Mouse (Mus musculus) liver, embryonic 14.5 days (tissue): ENCODE data around the gene Gsta2. TPM values are rescaled to one million over a fixed set of nuclear protein-coding genes. Genes with fewer than 3 reads are reported as not detected.
"Not testable (repeated sequence)": the region's sequence is repeated elsewhere in the genome, so short reads cannot be mapped to it uniquely, and the experiment has no call there.

Source experiments
- ATAC-seq: fragments of 200-750 bp; cut with Nextera tagmentation; 2 replicates; pipeline ENCODE4 v1.8.0; 2017; ENCODE audit warnings: moderate number of reproducible peaks, mild to moderate bottlenecking, moderate library complexity; ENCODE audit not compliant: insufficient read depth
- DNase-seq, 3 experiments: peaks; one replicate each; pipeline ENCODE4 v3.0.0-alpha.2; 2012 to 2013; ENCODE audit warnings: low read depth in 3 of 3, low spot score in 3 of 3
- H3K27ac ChIP-seq: fragments of 300-500 bp; sonication (generic); 2 replicates; pipeline ENCODE4 v1.5.1; 2014; ENCODE audit warnings: moderate library complexity, mild to moderate bottlenecking, control low read depth, inconsistent platforms
- H3K27me3 ChIP-seq: fragments of 300-500 bp; sonication (generic); 2 replicates; pipeline ENCODE4 v1.6.1; 2014; ENCODE audit warnings: mild to moderate bottlenecking, low read length, moderate library complexity; ENCODE audit not compliant: control insufficient read depth, insufficient read depth
- H3K36me3 ChIP-seq: fragments of 300-500 bp; sonication (generic); replicated peaks from 2 replicates; pipeline ENCODE4 v1.6.1; 2014; ENCODE audit warnings: low read depth; ENCODE audit not compliant: control insufficient read depth, insufficient read depth
- H3K4me1 ChIP-seq, 2 experiments: fragments of 200-500 bp in 1 of 2; fragments of 300-500 bp in 1 of 2; sonication (generic) in 1 of 2; replicated peaks; 2 replicates each; pipeline ENCODE4 v1.6.1; 2012 to 2014; ENCODE audit warnings: antibody characterized with exemption in 1 of 2, inconsistent platforms in 1 of 2, low read length in 1 of 2; ENCODE audit not compliant: control insufficient read depth in 2 of 2, insufficient read depth in 2 of 2
- H3K4me2 ChIP-seq: fragments of 300-500 bp; sonication (generic); 2 replicates; pipeline ENCODE4 v1.6.1; 2014; ENCODE audit warnings: low read depth, mild to moderate bottlenecking, control low read depth, moderate library complexity
- H3K4me3 ChIP-seq, 2 experiments: fragments of 200-500 bp in 1 of 2; fragments of 300-500 bp in 1 of 2; sonication (generic) in 1 of 2; 2 replicates each; pipeline ENCODE4 v1.5.1; 2012 to 2014; ENCODE audit warnings: low read depth in 2 of 2, low read length in 2 of 2, mild to moderate bottlenecking in 2 of 2, control low read depth in 1 of 2, inconsistent platforms in 1 of 2, moderate library complexity in 1 of 2; ENCODE audit not compliant: insufficient read depth in 1 of 2
- H3K9ac ChIP-seq: fragments of 300-500 bp; sonication (generic); replicated peaks from 2 replicates; pipeline ENCODE4 v1.6.1; 2014; ENCODE audit warnings: mild to moderate bottlenecking, control low read depth, moderate library complexity
- H3K9me3 ChIP-seq: fragments of 300-500 bp; sonication (generic); 2 replicates; pipeline ENCODE4 v1.6.1; 2016; ENCODE audit warnings: low read length, mixed read lengths; ENCODE audit not compliant: control insufficient read depth
- CTCF ChIP-seq: IDR thresholded peaks from 2 replicates; pipeline ENCODE4 v1.5.1; 2016; ENCODE audit warnings: antibody characterized with exemption, low read depth, control low read depth
- WGBS: fragments of 180-500 bp; shearing (Covaris S2); extraction: QIAGEN DNeasy Blood & Tissue Kit; methylation state at CpG from one replicate; pipeline ENCODE4 v1.1.7; 2014; ENCODE audit not compliant: insufficient replicate concordance; 5-methylcytosine and 5-hydroxymethylcytosine counted together
- polyA plus RNA-seq, 2 experiments: library from polyadenylated mRNA; depleted of rRNA in 1 of 2; stranded (reverse) in 1 of 2; unstranded in 1 of 2; fragments of >200 nt; fragmentation: Nextera tagmentation in 1 of 2; extraction: Ambion mirVana in 1 of 2; gene quantifications; 2 replicates each; pipeline versions ENCODE4 v1.2.1 to v1.2.3; 2012 to 2014

The Gsta2 gene
- polyA plus RNA-seq, 2 experiments: 0.07 to 0.29 TPM

GRCm38 (mm10) chr9:78296089-78296488 lies 59.5 kb downstream of the Gsta2 start:
- peak; percentile 2 to 11 (median 5) for DNase-seq
- not testable (repeated sequence) for H3K9ac ChIP-seq, H3K4me2 ChIP-seq, H3K27me3 ChIP-seq, H3K36me3 ChIP-seq, H3K4me3 ChIP-seq, H3K27ac ChIP-seq, H3K4me1 ChIP-seq, ATAC-seq, H3K9me3 ChIP-seq
- peak; percentile 85 for TF ChIP-seq CTCF
- 10% methylated on average over 6 of the region's 6 CpGs for WGBS

GRCm38 (mm10) chr9:78294781-78295180 lies 60.8 kb downstream of the Gsta2 start:
- WGBS: 41% methylated on average over 4 of the region's 7 CpGs
- DNase-seq, H3K9ac ChIP-seq, ATAC-seq, H3K9me3 ChIP-seq, H3K4me1 ChIP-seq, H3K27ac ChIP-seq, H3K4me3 ChIP-seq, H3K4me2 ChIP-seq, H3K27me3 ChIP-seq, H3K36me3 ChIP-seq: not testable (repeated sequence)

- not testable (repeated sequence) for ATAC-seq, H3K4me1 ChIP-seq, H3K9me3 ChIP-seq, DNase-seq, H3K9ac ChIP-seq, H3K4me2 ChIP-seq, H3K27ac ChIP-seq, H3K27me3 ChIP-seq, H3K4me3 ChIP-seq, H3K36me3 ChIP-seq
- 18% methylated on average over 1 of the region's 1 CpGs for WGBS
Observed at GRCm38 (mm10) chr9:78293683-78294082, 61.9 kb downstream of the Gsta2 start.

- DNase-seq, H3K4me3 ChIP-seq, H3K4me2 ChIP-seq, H3K9ac ChIP-seq, H3K4me1 ChIP-seq, H3K36me3 ChIP-seq, H3K27me3 ChIP-seq, H3K9me3 ChIP-seq, H3K27ac ChIP-seq, ATAC-seq: not testable (repeated sequence)
- 67% methylated on average over 8 of the region's 8 CpGs for WGBS
Observed at GRCm38 (mm10) chr9:78292462-78292861, 63.1 kb downstream of the Gsta2 start.

- H3K36me3 ChIP-seq, DNase-seq, H3K4me2 ChIP-seq, H3K27me3 ChIP-seq, ATAC-seq, H3K4me1 ChIP-seq, H3K27ac ChIP-seq, H3K4me3 ChIP-seq, H3K9me3 ChIP-seq, H3K9ac ChIP-seq: not testable (repeated sequence)
- 63% methylated on average over 3 of the region's 3 CpGs for WGBS
Observed at GRCm38 (mm10) chr9:78289723-78290122, 65.9 kb downstream of the Gsta2 start, which contains the start of gene Gm10639. Gm10639 (plus strand) TSS chr9:78289923.

- H3K9ac ChIP-seq, H3K4me3 ChIP-seq, ATAC-seq, H3K4me2 ChIP-seq, H3K9me3 ChIP-seq, H3K27me3 ChIP-seq, DNase-seq, H3K36me3 ChIP-seq, H3K4me1 ChIP-seq, H3K27ac ChIP-seq: not testable (repeated sequence)
- 33% methylated on average over 1 of the region's 1 CpGs for WGBS
Observed at GRCm38 (mm10) chr9:78289063-78289462, 66.5 kb downstream of the Gsta2 start.

GRCm38 (mm10) chr9:78282002-78282711 lies 73.4 kb downstream of the Gsta2 start:
- WGBS: 66% methylated on average over 4 of the region's 4 CpGs

More at GRCm38 (mm10) chr9:78282002-78282711, 73.4 kb downstream of the Gsta2 start:
- not testable (repeated sequence) for H3K27ac ChIP-seq, H3K27me3 ChIP-seq, H3K36me3 ChIP-seq, H3K4me3 ChIP-seq, H3K4me1 ChIP-seq, H3K9me3 ChIP-seq, ATAC-seq, H3K4me2 ChIP-seq, DNase-seq, H3K9ac ChIP-seq
